10 mouse cellular contexts compared by ENCODE assay signal in genomic region chr11:60397172-60397571, GRCm38 (mm10). TPM values are rescaled to one million over a fixed set of nuclear protein-coding genes. Genes with fewer than 3 reads are reported as not detected.
DNase-seq lines count a peak whose midpoint lies in the region; ATAC-seq lines count a peak whose summit lies in the region.
"Had no signal": no experiment of that assay in that cellular context is flagged by ENCODE, and none has a peak within 500 bp of the region (broad histone marks: within the 10 kb centered on the region; RNA-seq: fewer than 3 reads in every experiment).

No protein-coding gene starts in this region.

- ATAC-seq in granulocyte monocyte progenitor cell, adult 5-6 weeks (replicated peaks; ENCODE audit: poor library complexity, severe bottlenecking), result no peak
- ATAC-seq in megakaryocyte, adult 5-6 weeks (ENCODE audit: poor library complexity, severe bottlenecking), result no peak

- intact Hi-C loops in left cerebral cortex, postnatal 4 days (cut with DNase I), result no loop called here
- intact Hi-C loops in left cerebral cortex, postnatal 14 days (cut with DNase I), result no loop called here

- DNase-seq in left cerebral cortex, adult 18-20 months (ENCODE audit: low spot score in 2 of 2), result peak; percentile 69 to 79
- no peak for DNase-seq in left cerebral cortex, postnatal 4 days
- DNase-seq in frontal cortex, postnatal 14 days (ENCODE audit: low spot score in 2 of 2), result peak; percentile 38 to 43
- peak; percentile 53 to 68 for DNase-seq in left cerebral cortex, postnatal 14 days (ENCODE audit: low spot score in 2 of 2)
- peak; percentile 52 to 69 for DNase-seq in right cerebral cortex, postnatal 36 days (ENCODE audit: low spot score in 2 of 2)
- DNase-seq: gastrocnemius, postnatal 25 days; kidney, adult 18-20 months; thymus, postnatal 4 days had no signal

RNA-seq across cellular contexts. Expression of gene Gid4, which starts 19.8 kb away (rescaled TPM):
- 10 to 100 TPM; 49.4 TPM for total RNA-seq in left cerebral cortex, adult 18-20 months (2021)
- total RNA-seq in left cerebral cortex, postnatal 4 days (2021), result 10 to 100 TPM; 37.8 to 38.4 TPM
- 10 to 100 TPM; 43.0 to 44.7 TPM for total RNA-seq in left cerebral cortex, postnatal 14 days (2021)
- total RNA-seq in granulocyte monocyte progenitor cell, adult 5-6 weeks (2014; fragmentation: Nextera tagmentation), result 22.3 and 25.4 TPM in 2 replicates
- 28.5 and 29.5 TPM in 2 replicates for total RNA-seq in granulocyte monocyte progenitor cell, adult 5-6 weeks (2017)
- 9.0 and 11.7 TPM in 2 replicates for total RNA-seq in megakaryocyte, adult 5-6 weeks (2015)
- total RNA-seq in megakaryocyte, adult 5-6 weeks (2017), result 9.9 and 12.3 TPM in 2 replicates

RNA-seq across cellular contexts. Expression of gene Atpaf2, which starts 21.1 kb away (rescaled TPM):
- 10 to 100 TPM; 26.9 to 32.1 TPM for total RNA-seq in left cerebral cortex, adult 18-20 months (2021)
- 10 to 100 TPM; 28.9 to 30.5 TPM for total RNA-seq in left cerebral cortex, postnatal 4 days (2021)
- total RNA-seq in left cerebral cortex, postnatal 14 days (2021), result 10 to 100 TPM; 28.7 to 30.4 TPM
- total RNA-seq in granulocyte monocyte progenitor cell, adult 5-6 weeks (2014; fragmentation: Nextera tagmentation), result 26.8 and 31.7 TPM in 2 replicates
- total RNA-seq in granulocyte monocyte progenitor cell, adult 5-6 weeks (2017), result 49.5 and 52.1 TPM in 2 replicates
- 10.1 and 15.6 TPM in 2 replicates for total RNA-seq in megakaryocyte, adult 5-6 weeks (2015)
- total RNA-seq in megakaryocyte, adult 5-6 weeks (2017), result 38.2 and 43.3 TPM in 2 replicates

RNA-seq across cellular contexts. Expression of gene Drc3, which starts 44.0 kb away (rescaled TPM):
- total RNA-seq in left cerebral cortex, adult 18-20 months (2021), result 10 to 100 TPM; 10.4 to 11.8 TPM
- total RNA-seq in left cerebral cortex, postnatal 4 days (2021), result 1 to 10 TPM; 4.7 to 4.8 TPM
- 10 to 100 TPM; 11.7 to 13.6 TPM for total RNA-seq in left cerebral cortex, postnatal 14 days (2021)
- 1.8 TPM in 1 of 2 replicates, not detected in the other for total RNA-seq in granulocyte monocyte progenitor cell, adult 5-6 weeks (2014; fragmentation: Nextera tagmentation)
- total RNA-seq in granulocyte monocyte progenitor cell, adult 5-6 weeks (2017), result 0.52 and 1.2 TPM in 2 replicates
- total RNA-seq in megakaryocyte, adult 5-6 weeks (2015), result 0.16 TPM in 1 of 2 replicates, not detected in the other
- total RNA-seq in megakaryocyte, adult 5-6 weeks (2017), result 0.11 and 0.98 TPM in 2 replicates

RNA-seq across cellular contexts. Expression of gene Tom1l2, which starts 44.5 kb away (rescaled TPM):
- 100 to 1,000 TPM; 218 to 221 TPM for total RNA-seq in left cerebral cortex, adult 18-20 months (2021)
- total RNA-seq in left cerebral cortex, postnatal 4 days (2021), result 10 to 100 TPM; 86.8 to 90.6 TPM
- total RNA-seq in left cerebral cortex, postnatal 14 days (2021), result 100 to 1,000 TPM; 163 to 172 TPM
- total RNA-seq in granulocyte monocyte progenitor cell, adult 5-6 weeks (2014; fragmentation: Nextera tagmentation), result 14.1 and 16.8 TPM in 2 replicates
- 3.3 and 5.0 TPM in 2 replicates for total RNA-seq in granulocyte monocyte progenitor cell, adult 5-6 weeks (2017)
- 6.0 and 6.3 TPM in 2 replicates for total RNA-seq in megakaryocyte, adult 5-6 weeks (2015)
- total RNA-seq in megakaryocyte, adult 5-6 weeks (2017), result 4.3 and 6.1 TPM in 2 replicates

RNA-seq across cellular contexts. Expression of gene Drg2, which starts 57.2 kb away (rescaled TPM):
- 10 to 100 TPM; 69.8 to 70.2 TPM for total RNA-seq in left cerebral cortex, adult 18-20 months (2021)
- 10 to 100 TPM; 72.1 to 72.3 TPM for total RNA-seq in left cerebral cortex, postnatal 4 days (2021)
- total RNA-seq in left cerebral cortex, postnatal 14 days (2021), result 10 to 100 TPM; 73.1 to 78.4 TPM
- total RNA-seq in granulocyte monocyte progenitor cell, adult 5-6 weeks (2014; fragmentation: Nextera tagmentation), result 49.1 and 60.9 TPM in 2 replicates
- total RNA-seq in granulocyte monocyte progenitor cell, adult 5-6 weeks (2017), result 73.4 and 76.4 TPM in 2 replicates
- 19.5 and 21.5 TPM in 2 replicates for total RNA-seq in megakaryocyte, adult 5-6 weeks (2015)
- 35.4 and 47.0 TPM in 2 replicates for total RNA-seq in megakaryocyte, adult 5-6 weeks (2017)
